Mouse (Mus musculus) hindbrain, embryonic 10.5 days (tissue): ENCODE results near the gene Cntn2. TPM values are rescaled to one million over a fixed set of nuclear protein-coding genes. Genes with fewer than 3 reads are reported as not detected.

ENCODE experiments used
- DNase-seq: peaks from one replicate; pipeline ENCODE4 v3.0.0-alpha.2; 2017; ENCODE audit warnings: low spot score
- H3K27ac ChIP-seq: fragments of 300-500 bp; sonication (generic); 2 replicates; pipeline ENCODE4 v1.5.1; 2016; ENCODE audit warnings: mild to moderate bottlenecking, moderate library complexity
- H3K27me3 ChIP-seq: fragments of 300-500 bp; sonication (generic); 2 replicates; pipeline ENCODE4 v1.6.1; 2016; ENCODE audit warnings: mild to moderate bottlenecking; ENCODE audit not compliant: poor library complexity, insufficient read depth, severe bottlenecking
- H3K36me3 ChIP-seq: fragments of 300-500 bp; sonication (generic); 2 replicates; pipeline ENCODE4 v1.6.1; 2016; ENCODE audit warnings: mild to moderate bottlenecking, moderate library complexity
- H3K4me1 ChIP-seq: fragments of 300-500 bp; sonication (generic); replicated peaks from 2 replicates; pipeline ENCODE4 v1.6.1; 2016; ENCODE audit warnings: mild to moderate bottlenecking
- H3K4me3 ChIP-seq: fragments of 300-500 bp; sonication (generic); 2 replicates; pipeline ENCODE4 v1.5.1; 2016; ENCODE audit warnings: mild to moderate bottlenecking, moderate library complexity
- H3K9me3 ChIP-seq: fragments of 300-500 bp; sonication (generic); 2 replicates; pipeline ENCODE4 v1.6.1; 2016; ENCODE audit warnings: mild to moderate bottlenecking, moderate library complexity
- WGBS: fragments of 180-500 bp; shearing (Covaris S2); methylation state at CpG from one replicate; pipeline ENCODE4 v1.1.7; 2016; 5-methylcytosine and 5-hydroxymethylcytosine counted together
- polyA plus RNA-seq: library from polyadenylated mRNA; unstranded; fragments of >200 nt; fragmentation: Nextera tagmentation; extraction: Ambion mirVana; gene quantifications from 2 replicates; pipeline ENCODE4 v1.2.1, GENCODE M21; 2016

Gene Cntn2
- polyA plus RNA-seq, 1 experiment from 2014 or later = 87.6 TPM

- peaks cover 46% of the 10 kb centered on the region for H3K4me1 ChIP-seq
- no peak for DNase-seq
- H3K36me3 ChIP-seq = 0 out of 2 replicates have a peak, but pooled peaks cover 3% of the 10 kb centered on the region
- peak overlapping the region; percentile 70 for H3K27ac ChIP-seq
- no peak overlapping the region for H3K4me3 ChIP-seq
- WGBS = 91% methylated on average over 15 of the region's 15 CpGs
- H3K9me3 ChIP-seq = no peaks in the 10 kb centered on the region
- H3K27me3 ChIP-seq = no peaks in the 10 kb centered on the region; the same call in 1 of the 2 replicates
Observed at GRCm38 (mm10) chr1:132570068-132570780, 27.2 kb upstream of the Cntn2 start.

DNA sequence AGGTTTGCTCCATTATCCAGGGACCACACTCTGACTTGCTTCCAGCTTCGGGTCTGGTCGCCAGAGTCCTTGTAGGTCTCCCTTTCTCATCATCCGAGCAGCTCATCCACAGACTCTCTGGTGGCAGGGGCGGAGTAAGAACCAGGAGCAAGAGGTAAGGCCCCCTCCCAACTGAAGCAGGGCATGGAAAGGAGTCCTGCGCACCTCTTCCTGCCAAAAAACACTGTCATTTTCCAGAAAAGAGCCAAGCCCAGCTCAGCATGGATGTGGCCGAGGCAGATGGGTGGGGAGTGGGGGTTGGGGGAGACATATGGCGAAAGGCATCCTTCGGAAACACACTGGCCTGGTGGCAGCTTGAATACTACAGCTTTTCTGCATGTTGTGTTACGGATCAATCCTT, 26.5 kb upstream of the Cntn2 start:
- Histone ChIP-seq H3K4me3 (no peak overlapping the region), H3K27ac (peak overlapping the region; percentile 74)
- 78% methylated on average over 9 of the region's 9 CpGs for WGBS

GRCm38 (mm10) chr1:132567336-132568125, 24.5 kb upstream of the Cntn2 start:
- Histone ChIP-seq H3K4me3 (no peak overlapping the region), H3K4me1 (peaks cover 53% of the 10 kb centered on the region), H3K27ac (peak overlapping the region; percentile 51; the same call in 1 of the 2 replicates), H3K9me3 (no peaks in the 10 kb centered on the region), H3K27me3 (no peaks in the 10 kb centered on the region; the same call in 1 of the 2 replicates), H3K36me3 (no peaks in the 10 kb centered on the region)
- no peak for DNase-seq
- WGBS = 80% methylated on average over 11 of the region's 11 CpGs

More for the DNA sequence above, 26.5 kb upstream of the Cntn2 start:
- no peak for DNase-seq
- Histone ChIP-seq H3K9me3 (no peaks in the 10 kb centered on the region), H3K4me1 (peaks cover 51% of the 10 kb centered on the region), H3K36me3 (0 out of 2 replicates have a peak, but pooled peaks cover 3% of the 10 kb centered on the region), H3K27me3 (no peaks in the 10 kb centered on the region; the same call in 1 of the 2 replicates)

- no peak overlapping the region; the same call in 1 of the 2 replicates for H3K27ac ChIP-seq
- no peaks in the 10 kb centered on the region for H3K9me3 ChIP-seq
- no peak for DNase-seq
- WGBS = 82% methylated on average over 7 of the region's 7 CpGs
- H3K36me3 ChIP-seq = no peaks in the 10 kb centered on the region
- H3K4me1 ChIP-seq = peaks cover 69% of the 10 kb centered on the region
- H3K4me3 ChIP-seq = no peak overlapping the region
- peaks cover 7% of the 10 kb centered on the region; the same call in 1 of the 2 replicates for H3K27me3 ChIP-seq
Observed at GRCm38 (mm10) chr1:132565766-132566165, 22.7 kb upstream of the Cntn2 start.

GRCm38 (mm10) chr1:132564946-132565345, 21.9 kb upstream of the Cntn2 start:
- H3K4me1 ChIP-seq = peaks cover 71% of the 10 kb centered on the region
- 34% methylated on average over 6 of the region's 6 CpGs for WGBS
- peaks cover 14% of the 10 kb centered on the region; the same call in 1 of the 2 replicates for H3K27me3 ChIP-seq
- no peak for DNase-seq
- no peak overlapping the region for H3K4me3 ChIP-seq
- H3K27ac ChIP-seq = no peak overlapping the region
- H3K36me3 ChIP-seq = no peaks in the 10 kb centered on the region
- H3K9me3 ChIP-seq = no peaks in the 10 kb centered on the region

DNA sequence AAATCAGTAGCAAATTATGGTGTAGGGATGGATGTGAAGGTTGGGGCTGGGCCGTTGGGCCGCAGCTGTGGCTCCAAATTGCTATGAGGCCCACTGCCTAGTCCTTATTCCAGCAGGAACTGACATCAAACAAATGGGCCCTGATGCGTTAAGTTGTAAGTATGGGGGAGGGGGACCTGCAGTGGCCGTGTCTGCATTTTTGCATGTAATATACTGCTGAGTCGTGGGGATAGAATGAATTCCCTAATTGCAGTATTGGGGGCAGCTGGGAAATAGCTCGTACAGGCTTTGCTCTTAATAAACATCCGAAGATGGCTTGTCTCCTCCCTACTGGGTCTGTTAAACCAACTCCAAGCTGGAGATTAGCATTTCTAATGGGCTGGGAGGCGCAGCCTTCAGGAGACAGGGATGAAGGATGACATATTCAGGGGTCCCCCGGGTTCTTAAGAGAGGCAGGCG, 19.3 kb upstream of the Cntn2 start:
- peaks cover 77% of the 10 kb centered on the region for H3K4me1 ChIP-seq
- H3K4me3 ChIP-seq = no peak overlapping the region
- H3K9me3 ChIP-seq = no peaks in the 10 kb centered on the region
- peak; percentile 52 for DNase-seq
- peak overlapping the region; percentile 74 for H3K27ac ChIP-seq
- peaks cover 22% of the 10 kb centered on the region; the same call in 1 of the 2 replicates for H3K27me3 ChIP-seq
- WGBS = 30% methylated on average over 10 of the region's 10 CpGs
- no peaks in the 10 kb centered on the region for H3K36me3 ChIP-seq

DNA sequence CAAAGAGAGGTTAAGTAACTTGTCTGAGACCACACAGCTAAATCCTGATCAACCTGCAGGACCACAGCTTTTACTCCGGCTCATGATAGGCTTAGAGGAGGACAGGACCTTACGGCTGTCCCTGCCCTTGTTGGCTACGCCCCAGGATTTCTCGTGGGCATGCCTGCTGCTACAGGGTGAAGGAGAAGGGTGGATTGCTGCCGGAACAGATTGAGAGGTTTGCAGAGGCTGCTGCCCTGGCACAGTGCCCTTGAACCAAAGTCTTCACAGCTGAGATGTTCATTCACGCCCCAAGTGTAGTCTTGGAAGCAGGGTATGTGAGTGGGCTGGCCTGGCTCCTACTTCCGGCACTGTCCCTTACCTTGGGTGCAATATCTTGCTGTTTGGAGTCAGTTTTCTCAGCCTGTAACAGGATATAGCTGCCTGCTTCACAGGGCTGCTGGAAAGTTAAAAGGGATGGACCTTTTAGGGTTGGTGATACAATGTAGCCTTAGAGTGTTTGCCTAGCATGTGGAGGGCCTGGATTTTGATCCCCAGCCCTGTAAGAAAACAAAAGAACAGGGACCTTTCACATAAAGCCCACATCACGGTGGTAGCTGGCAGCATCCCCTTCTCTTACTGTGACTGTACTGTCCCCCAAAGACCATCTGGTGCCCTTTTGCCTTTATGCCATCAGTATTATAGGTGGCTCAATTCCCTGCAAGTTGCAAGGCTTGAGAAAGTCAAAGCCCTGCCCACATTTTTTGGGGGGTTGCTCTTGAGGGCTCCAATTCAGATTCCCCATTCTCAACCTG, 18.0 kb upstream of the Cntn2 start:
- 81% methylated on average over 8 of the region's 8 CpGs for WGBS
- Histone ChIP-seq H3K36me3 (no peaks in the 10 kb centered on the region), H3K4me1 (peaks cover 76% of the 10 kb centered on the region), H3K27ac (peak overlapping the region; percentile 74), H3K27me3 (peaks cover 23% of the 10 kb centered on the region; the same call in 1 of the 2 replicates), H3K4me3 (no peak overlapping the region), H3K9me3 (no peaks in the 10 kb centered on the region)
- no peak for DNase-seq

DNA sequence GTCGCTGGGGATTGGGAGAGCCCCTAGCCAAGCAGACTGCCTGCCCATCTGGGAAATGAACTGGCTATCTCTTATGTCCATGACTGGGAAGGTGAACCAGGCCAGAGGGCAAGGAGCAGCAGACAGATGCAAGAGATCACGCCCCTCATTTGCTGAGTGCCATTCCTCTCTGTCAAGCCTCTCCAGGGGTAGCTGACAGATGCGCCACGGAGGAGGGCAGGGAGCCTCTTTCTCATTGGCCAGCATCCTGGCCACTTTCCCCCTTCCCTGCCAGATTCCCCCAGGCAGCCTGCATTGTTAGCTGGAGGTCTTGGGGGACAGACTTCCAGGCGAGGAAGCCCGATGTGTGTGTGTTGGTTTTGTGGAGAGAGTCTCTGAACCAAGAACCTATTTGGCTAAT, 16.0 kb upstream of the Cntn2 start:
- peak; percentile 64 for DNase-seq
- Histone ChIP-seq H3K27ac (peak overlapping the region; percentile 76), H3K36me3 (no peaks in the 10 kb centered on the region), H3K4me3 (no peak overlapping the region), H3K9me3 (no peaks in the 10 kb centered on the region), H3K4me1 (peaks cover 64% of the 10 kb centered on the region), H3K27me3 (peaks cover 23% of the 10 kb centered on the region; the same call in 1 of the 2 replicates)
- WGBS = 8% methylated on average over 6 of the region's 6 CpGs

GRCm38 (mm10) chr1:132557901-132558631, 15.0 kb upstream of the Cntn2 start:
- WGBS = 36% methylated on average over 9 of the region's 9 CpGs
- Histone ChIP-seq H3K27ac (peak overlapping the region; percentile 76), H3K9me3 (no peaks in the 10 kb centered on the region), H3K27me3 (peaks cover 23% of the 10 kb centered on the region; the same call in 1 of the 2 replicates), H3K4me1 (peaks cover 60% of the 10 kb centered on the region), H3K4me3 (no peak overlapping the region), H3K36me3 (no peaks in the 10 kb centered on the region)
- peak; percentile 70 for DNase-seq

DNA sequence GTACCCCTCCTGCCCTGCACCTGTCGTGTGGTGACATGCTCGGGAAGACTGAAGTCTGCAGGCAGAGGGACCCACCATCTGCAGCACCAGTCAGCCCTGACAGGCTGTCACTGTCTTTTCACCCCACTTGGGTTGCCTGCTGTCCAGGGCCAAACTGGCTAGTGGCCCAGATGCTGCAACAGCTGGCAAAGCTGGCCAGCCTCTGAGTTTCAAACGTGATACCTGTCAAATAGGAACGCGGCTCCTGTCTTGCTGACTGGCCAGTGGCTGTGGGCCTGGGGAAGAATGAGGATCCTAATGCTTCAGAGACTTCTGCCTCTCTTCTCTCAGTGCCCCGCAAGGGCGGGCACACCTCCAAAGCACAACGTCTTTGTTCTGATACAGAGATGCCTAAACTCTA, 733 bp upstream of the Cntn2 start:
- peaks cover 46% of the 10 kb centered on the region for H3K4me1 ChIP-seq
- H3K9me3 ChIP-seq = no peaks in the 10 kb centered on the region
- no peak for DNase-seq
- no peak overlapping the region for H3K4me3 ChIP-seq
- H3K27ac ChIP-seq = peak overlapping the region; percentile 50; the same call in 1 of the 2 replicates
- peaks cover 78% of the 10 kb centered on the region for H3K27me3 ChIP-seq
- no peaks in the 10 kb centered on the region for H3K36me3 ChIP-seq
- 72% methylated on average over 8 of the region's 8 CpGs for WGBS

- H3K36me3 ChIP-seq = no peaks in the 10 kb centered on the region
- peaks cover 45% of the 10 kb centered on the region for H3K4me1 ChIP-seq
- DNase-seq = no peak
- H3K9me3 ChIP-seq = no peaks in the 10 kb centered on the region
- peak overlapping the region; percentile 56 for H3K4me3 ChIP-seq
- peak overlapping the region; percentile 81 for H3K27ac ChIP-seq
- peaks cover 83% of the 10 kb centered on the region for H3K27me3 ChIP-seq
- 14% methylated on average over 5 of the region's 5 CpGs for WGBS
Observed at GRCm38 (mm10) chr1:132541824-132542599, 1.0 kb downstream of the Cntn2 start.
